Mouse (Mus musculus): Measurements from ENCODE around the gene Gjb2.

Gjb2 gene

GRCm38 (mm10) chr14:57066053-57066452 is 38.4 kb downstream of the Gjb2 start:
- DNase-seq (ENCODE audit: low spot score) = no peak

- peak; percentile 11 for DNase-seq (ENCODE audit: low spot score)
Measured at GRCm38 (mm10) chr14:57060052-57060451, 44.5 kb downstream of the Gjb2 start.

GRCm38 (mm10) chr14:57057563-57058321 is 46.8 kb downstream of the Gjb2 start, which contains the start of gene Gja3:
TSS of gene Gja3 (minus strand) at chr14:57058100.
- DNase-seq (ENCODE audit: low spot score) = no peak

GRCm38 (mm10) chr14:57057204-57057562 is 47.3 kb downstream of the Gjb2 start:
- no peak for DNase-seq (ENCODE audit: low spot score)

GRCm38 (mm10) chr14:57052713-57053112 is 51.8 kb downstream of the Gjb2 start:
- no peak for DNase-seq (ENCODE audit: low spot score)

All from spleen, adult 12 weeks (tissue).